9 mouse cellular contexts compared by ENCODE assay signal in genomic region chr8:118284112-118285029, GRCm38 (mm10). TPM values are rescaled to one million over a fixed set of nuclear protein-coding genes. Genes with fewer than 3 reads are reported as not detected.
DNase-seq lines count a peak whose midpoint lies in the region; ATAC-seq and TF ChIP-seq lines count a peak whose summit lies in the region.
"Had no signal": no experiment of that assay in that cellular context is flagged by ENCODE, and none has a peak within 500 bp of the region (broad histone marks: within the 10 kb centered on the region; RNA-seq: fewer than 3 reads in every experiment).

No protein-coding gene starts in this region.

- H3K4me2 ChIP-seq in kidney, postnatal 0 days (ENCODE audit: low read length) = peak overlapping the region; percentile 65
- peak overlapping the region; percentile 73 for H3K4me2 ChIP-seq in forebrain, embryonic 15.5 days (replicated peaks)

- peaks cover 12% of the 10 kb centered on the region; the same call in 1 of the 2 replicates for H3K4me1 ChIP-seq in kidney, postnatal 0 days (replicated peaks; ENCODE audit: insufficient read depth, low read length)
- peaks cover 40% of the 10 kb centered on the region for H3K4me1 ChIP-seq in forebrain, embryonic 15.5 days

- peak; percentile 56 for DNase-seq in kidney, postnatal 0 days (ENCODE audit: low spot score)
- DNase-seq in kidney, postnatal 14 days = no peak
- DNase-seq in adrenal gland, postnatal 36 days = peak; percentile 48 to 52
- peak; percentile 55 for DNase-seq in heart, postnatal 4 days
- DNase-seq in liver = peak; percentile 25
- DNase-seq in ovary, postnatal 10 days (ENCODE audit: low spot score) = peak; percentile 12
- DNase-seq in c-Kit-positive CD71-positive TER-119-positive erythroid progenitor cells, embryonic 14.5 days (ENCODE audit: low spot score) = no peak

- no peaks in the 10 kb centered on the region for H3K36me3 ChIP-seq in kidney, postnatal 0 days (ENCODE audit: insufficient read depth, low read length)
- H3K36me3 ChIP-seq in forebrain, embryonic 15.5 days = no peaks in the 10 kb centered on the region

- 2% methylated on average over 45 of the region's 46 CpGs for WGBS in kidney, postnatal 0 days
- WGBS in forebrain, embryonic 15.5 days = 2% methylated on average over 44 of the region's 46 CpGs

- peak overlapping the region; percentile 50 for H3K9ac ChIP-seq in kidney, postnatal 0 days (ENCODE audit: low read depth, low read length)
- H3K9ac ChIP-seq in forebrain, embryonic 15.5 days (replicated peaks) = peak overlapping the region; percentile 67

- no peaks in the 10 kb centered on the region for H3K9me3 ChIP-seq in kidney, postnatal 0 days (replicated peaks; ENCODE audit: low read length)
- no peaks in the 10 kb centered on the region for H3K9me3 ChIP-seq in forebrain, embryonic 15.5 days

- H3K27me3 ChIP-seq in kidney, postnatal 0 days (ENCODE audit: insufficient read depth, low read length) = peaks cover 11% of the 10 kb centered on the region
- no peaks in the 10 kb centered on the region for H3K27me3 ChIP-seq in forebrain, embryonic 15.5 days

- H3K4me3 ChIP-seq in kidney, postnatal 0 days (replicated peaks; ENCODE audit: low read depth, low read length) = peak overlapping the region; percentile 33
- H3K4me3 ChIP-seq in forebrain, embryonic 15.5 days = peak overlapping the region; percentile 57

- H3K27ac ChIP-seq in kidney, postnatal 0 days = no peak overlapping the region
- H3K27ac ChIP-seq in forebrain, embryonic 15.5 days (replicated peaks) = peak overlapping the region; percentile 69

- no peak for TF ChIP-seq CTCF in kidney, postnatal 0 days (IDR thresholded peaks at IDR 0.05; ENCODE audit: low read depth)

- ATAC-seq in kidney, postnatal 0 days (replicated peaks; ENCODE audit: low FRiP score, low read depth) = no peak; the same call in 1 of the 2 replicates
- ATAC-seq in forebrain, embryonic 15.5 days (replicated peaks) = peak; percentile 53

RNA-seq across cellular contexts. Expression of gene Cdh13, which starts 0.8 kb away (rescaled TPM):
- polyA plus RNA-seq in kidney, postnatal 0 days (2015; fragmentation: Nextera tagmentation; extraction: Ambion mirVana) = 3.9 and 4.1 TPM in 2 replicates
- total RNA-seq in adrenal gland, postnatal 36 days (2021) = 1 to 10 TPM; 5.9 to 6.2 TPM
- 99.3 and 102 TPM in 2 replicates for polyA plus RNA-seq in forebrain, embryonic 15.5 days (2015; fragmentation: Nextera tagmentation; extraction: Ambion mirVana)
- total RNA-seq in heart, postnatal 4 days (2021) = 100 to 1,000 TPM; 178 to 201 TPM
- total RNA-seq: MEL had no signal

Comparison
In these comparisons a context has a peak if more than half of its experiments do, and no peak if none do; other contexts are left out.
1. DNase-seq: peak in kidney, postnatal 0 days (single experiment), adrenal gland, postnatal 36 days (2 of 2), heart, postnatal 4 days (single experiment), liver (single experiment) and ovary, postnatal 10 days (single experiment); none in kidney, postnatal 14 days (single experiment) and c-Kit-positive CD71-positive TER-119-positive erythroid progenitor cells, embryonic 14.5 days (single experiment).
2. RNA of gene Cdh13, which starts 0.8 kb away (total RNA-seq): 178 to 201 TPM in heart, postnatal 4 days; 5.9 to 6.2 TPM in adrenal gland, postnatal 36 days; every median in the first group is over 10 times any median in the second.